Mouse (Mus musculus): ENCODE data around the gene Olfr485.
"Not testable (repeated sequence)": the region's sequence is repeated elsewhere in the genome, so short reads cannot be mapped to it uniquely, and the experiment has no call there.

GRCm38 (mm10) chr7:108184401-108184800 lies 24.7 kb upstream of the Olfr485 start:
- TF ChIP-seq CTCF (IDR thresholded peaks at IDR 0.05; ENCODE audit: low read depth, low read length); POLR2A (IDR thresholded peaks at IDR 0.05; ENCODE audit: borderline replicate concordance, low read depth, low read length): not testable (repeated sequence)

Data from bone marrow macrophage, adult 2 months (primary cell).